Mouse (Mus musculus): ENCODE data around the gene Cxcr1. TPM values are rescaled to one million over a fixed set of nuclear protein-coding genes. Genes with fewer than 3 reads are reported as not detected.
A peak's percentile ranks its signal among the peaks of the same experiment; 100 is the strongest.

Gene Cxcr1
- total RNA-seq (2022): not detected

DNA sequence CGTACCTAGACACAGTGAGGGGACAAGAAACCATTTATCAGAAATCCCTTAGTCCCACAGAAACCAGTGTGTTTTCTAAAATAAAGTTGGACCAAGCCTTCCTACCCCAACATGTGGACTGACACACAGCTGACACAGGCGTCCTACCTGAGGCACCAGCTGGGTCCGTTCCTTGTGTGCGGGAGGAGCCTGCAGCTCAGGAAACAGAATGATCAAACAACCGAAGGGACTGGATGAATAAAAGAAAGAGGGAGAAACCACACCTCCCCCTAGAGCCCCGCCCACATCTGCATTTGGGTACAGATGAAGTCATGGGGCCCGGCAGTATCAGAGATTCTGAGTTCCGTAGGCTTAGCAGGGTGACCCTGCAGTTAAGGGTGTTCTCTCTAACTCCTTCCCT, at the start of gene Cxcr1:
Gene Cxcr1, minus strand, starts transcription at position 187 of the 400 bp plus-strand sequence.
- no peak for DNase-seq (ENCODE audit: low spot score in 2 of 2)

DNA sequence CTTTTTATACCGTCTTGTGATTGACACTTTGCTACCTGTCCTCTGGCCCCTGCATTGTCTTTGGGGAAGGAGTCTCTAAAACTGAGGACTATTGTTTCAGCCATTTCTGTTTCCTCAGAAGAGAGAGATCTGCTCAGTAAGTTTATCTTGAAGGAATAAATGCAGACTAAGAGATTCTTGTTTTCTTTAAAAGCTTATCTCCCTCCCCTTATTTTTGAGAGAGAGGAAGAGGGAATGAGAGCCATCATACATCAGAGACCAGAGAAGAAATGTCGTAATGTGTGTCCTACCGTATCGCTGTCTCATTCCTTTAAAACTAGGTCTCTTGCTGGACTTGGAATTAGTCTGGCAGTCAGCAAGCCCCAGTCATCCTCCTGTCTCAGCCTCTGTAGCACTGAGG, 46.4 kb upstream of the Cxcr1 start:
- DNase-seq (ENCODE audit: low spot score in 2 of 2): no peak

DNA sequence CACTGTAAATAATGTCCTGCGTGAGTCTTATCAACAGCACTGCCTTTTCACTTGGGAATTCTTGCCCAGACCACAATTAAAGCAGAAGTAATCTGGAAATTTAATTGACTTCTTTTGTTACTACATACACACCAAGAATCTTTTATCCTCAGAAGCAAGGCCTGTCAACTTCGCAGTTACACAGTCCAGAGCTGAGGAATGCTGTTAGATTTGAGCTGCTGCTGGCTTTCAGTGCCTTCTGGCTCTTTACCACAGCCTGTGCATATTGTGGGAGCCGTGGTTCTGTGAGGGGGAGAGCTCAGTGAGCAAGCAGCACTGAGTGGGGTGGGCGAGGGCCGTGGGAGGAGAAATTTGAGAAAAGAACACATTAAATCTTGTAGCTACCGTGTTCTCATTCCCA, 45.9 kb upstream of the Cxcr1 start:
- DNase-seq (ENCODE audit: low spot score in 2 of 2): peak; percentile 50 to 85

DNA sequence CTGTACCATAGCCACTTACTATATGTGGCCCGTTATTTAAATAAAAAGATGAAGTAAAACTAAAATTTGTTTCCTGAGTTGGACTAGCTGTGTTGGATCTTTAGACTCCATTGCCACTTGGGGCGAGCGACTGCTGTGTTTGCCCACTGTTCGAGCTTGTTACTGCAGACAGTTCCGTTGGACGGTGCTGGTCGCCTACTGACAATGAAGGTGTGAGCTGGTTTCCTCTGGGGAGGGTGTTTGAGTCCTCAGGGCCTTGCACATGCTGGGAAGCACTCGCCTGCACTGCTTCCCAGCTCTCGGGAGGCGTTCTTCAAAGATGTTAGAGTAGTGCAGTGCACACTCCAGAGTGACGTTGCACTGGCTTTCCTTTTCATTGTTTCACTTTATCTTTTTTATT, 45.2 kb upstream of the Cxcr1 start:
- peak in 1 of 2 experiments; percentile 49 for DNase-seq (ENCODE audit: low spot score in 2 of 2)

DNA sequence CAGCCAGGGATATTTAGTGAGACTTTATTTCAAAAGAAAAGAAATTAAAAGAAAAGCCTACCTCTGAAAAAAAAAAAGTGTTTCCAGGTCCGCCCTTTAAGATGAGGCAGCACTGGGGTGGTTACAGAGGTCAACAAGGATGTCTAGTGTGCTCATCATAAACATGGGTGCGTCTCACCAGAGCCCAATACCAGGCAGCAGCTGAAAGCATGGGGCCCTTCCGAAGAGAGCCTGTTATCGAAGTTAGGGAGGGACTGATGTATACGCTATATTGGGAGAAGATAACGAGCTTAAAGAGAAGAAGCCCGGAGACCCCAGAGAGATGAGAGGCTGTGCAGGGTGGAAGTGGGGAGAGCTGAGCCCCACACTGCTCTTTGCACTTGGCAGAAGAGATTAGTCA, 44.7 kb upstream of the Cxcr1 start:
- no peak for DNase-seq (ENCODE audit: low spot score in 2 of 2)

DNA sequence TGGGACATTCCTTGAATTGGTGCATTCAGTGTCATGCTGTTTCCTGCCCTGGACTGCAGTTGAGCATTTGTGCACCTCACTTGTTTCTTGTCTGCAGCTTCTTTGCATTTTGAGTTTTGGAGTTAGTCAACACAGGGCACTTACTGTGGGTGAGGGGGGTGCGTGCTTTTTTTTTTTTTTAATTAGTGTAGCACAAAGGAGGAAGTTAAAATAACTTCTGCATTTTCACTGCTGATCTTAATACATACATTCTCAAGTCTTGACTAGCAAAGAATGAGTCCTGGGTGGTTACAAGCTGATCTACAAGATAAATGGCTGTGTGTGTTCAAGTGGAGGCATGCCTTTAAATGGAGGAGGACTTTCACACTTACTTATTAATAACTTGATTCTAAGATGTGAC, 43.7 kb upstream of the Cxcr1 start:
- DNase-seq (ENCODE audit: low spot score in 2 of 2): no peak

DNA sequence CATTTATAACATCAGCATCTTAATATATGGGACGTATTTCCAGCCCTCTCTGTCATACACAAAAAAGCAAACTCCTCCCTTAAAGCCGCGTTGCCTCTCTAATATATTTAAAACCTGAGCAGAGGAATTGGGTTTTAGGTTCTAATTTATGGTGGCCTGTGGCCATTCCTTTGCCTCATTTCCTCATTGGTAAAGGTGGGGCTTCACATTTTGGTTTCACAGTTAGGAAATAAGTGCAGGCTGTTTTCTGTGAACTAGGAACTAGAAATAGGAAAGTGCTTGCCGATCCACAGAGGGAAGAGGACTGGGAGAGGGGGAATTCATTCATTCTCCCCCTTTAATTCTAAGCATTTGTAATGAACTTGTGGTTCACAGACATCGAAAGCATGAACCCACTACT, 43.2 kb upstream of the Cxcr1 start:
- no peak for DNase-seq (ENCODE audit: low spot score in 2 of 2)

DNA sequence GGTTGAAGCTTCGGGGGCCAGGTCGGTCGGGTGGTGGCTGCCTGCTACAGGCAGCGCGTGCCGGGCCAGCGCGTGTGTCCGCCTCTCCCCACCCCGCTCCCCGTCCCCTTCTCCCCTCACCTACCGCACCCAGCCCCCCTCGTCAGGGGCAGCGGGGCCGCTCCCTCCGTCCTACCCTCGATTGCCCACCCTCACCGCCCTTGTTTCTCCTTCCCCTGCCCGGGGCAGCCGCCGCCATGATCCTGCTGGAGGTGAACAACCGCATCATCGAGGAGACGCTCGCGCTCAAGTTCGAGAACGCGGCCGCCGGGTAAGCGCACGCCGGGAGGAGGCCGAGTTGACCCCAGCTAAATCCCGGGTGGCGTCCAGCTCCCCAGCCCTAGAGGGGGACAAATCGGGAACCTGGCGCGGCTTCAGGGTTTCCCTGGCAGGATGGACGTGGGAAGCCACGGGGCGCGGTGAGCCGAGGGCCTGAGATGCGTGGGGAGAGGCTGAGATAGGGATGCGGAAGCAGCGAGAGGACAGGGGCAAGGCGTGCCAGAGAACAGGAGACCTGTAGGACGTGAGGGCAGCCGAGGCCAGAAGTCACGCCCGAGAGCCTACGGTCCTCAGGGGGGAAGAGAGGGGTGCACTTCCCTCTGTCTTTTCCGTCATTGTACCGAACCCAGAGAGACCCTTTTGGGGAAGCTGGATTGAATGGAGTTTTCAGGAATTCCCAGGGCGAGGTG, 42.3 kb upstream of the Cxcr1 start:
- DNase-seq (ENCODE audit: low spot score in 2 of 2): peak in 1 of 2 experiments; percentile 40

DNA sequence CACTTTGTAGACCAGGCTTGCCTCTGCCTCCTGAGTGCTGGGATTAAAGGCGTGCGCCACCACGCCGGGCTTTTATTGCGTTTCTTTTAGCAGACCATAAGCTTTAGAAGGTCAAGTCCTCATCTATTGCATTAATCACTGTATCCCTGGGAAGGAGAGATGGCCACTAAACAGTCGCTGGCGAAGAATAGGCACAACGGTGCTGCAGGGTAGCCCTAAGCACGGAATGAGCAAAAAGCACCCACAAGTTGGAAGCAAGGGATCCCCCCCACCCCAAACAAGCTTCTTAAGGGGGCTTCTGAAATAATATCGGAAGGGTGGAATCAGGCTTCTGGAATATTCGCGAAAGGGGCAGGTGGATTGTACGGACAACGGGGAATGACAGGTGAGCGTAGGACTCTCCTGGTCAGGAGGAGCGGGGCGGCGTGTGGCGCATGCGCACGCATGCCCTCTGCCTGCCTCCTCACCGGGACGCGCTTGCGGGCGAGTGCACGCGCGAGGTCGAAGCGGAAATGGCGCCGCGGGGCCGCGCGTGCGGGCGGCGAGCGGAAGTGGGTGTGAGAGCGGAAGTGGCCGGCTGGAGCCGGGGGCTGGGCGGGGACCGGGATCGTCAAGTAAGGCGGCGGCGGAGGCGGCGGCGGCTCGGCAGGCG, 41.6 kb upstream of the Cxcr1 start, which contains the start of gene Arpc2:
Gene Arpc2, plus strand, starts transcription at position 147 of the 652 bp plus-strand sequence.
- peak; percentile 91 to 95 for DNase-seq (ENCODE audit: low spot score in 2 of 2)

DNA sequence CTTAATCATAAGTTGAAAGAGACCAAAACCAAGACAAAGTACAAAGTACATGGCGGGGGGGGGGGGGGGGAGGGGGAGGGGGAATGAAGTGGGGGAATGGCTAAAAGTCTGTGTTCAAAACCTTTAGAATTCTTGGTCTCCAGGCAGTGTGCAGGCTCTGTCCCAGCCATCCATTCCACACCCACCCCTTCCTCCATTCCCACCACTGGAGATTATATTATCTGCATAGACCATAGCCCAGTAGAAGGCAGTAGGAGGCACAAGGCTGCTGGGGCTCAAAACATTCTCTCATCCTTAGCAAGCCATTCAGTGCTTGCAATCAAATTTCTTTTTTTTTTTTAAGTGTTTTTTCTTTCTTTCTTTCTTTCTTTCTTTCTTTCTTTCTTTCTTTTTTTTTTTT, 36.6 kb upstream of the Cxcr1 start:
- no peak for DNase-seq (ENCODE audit: low spot score in 2 of 2)

DNA sequence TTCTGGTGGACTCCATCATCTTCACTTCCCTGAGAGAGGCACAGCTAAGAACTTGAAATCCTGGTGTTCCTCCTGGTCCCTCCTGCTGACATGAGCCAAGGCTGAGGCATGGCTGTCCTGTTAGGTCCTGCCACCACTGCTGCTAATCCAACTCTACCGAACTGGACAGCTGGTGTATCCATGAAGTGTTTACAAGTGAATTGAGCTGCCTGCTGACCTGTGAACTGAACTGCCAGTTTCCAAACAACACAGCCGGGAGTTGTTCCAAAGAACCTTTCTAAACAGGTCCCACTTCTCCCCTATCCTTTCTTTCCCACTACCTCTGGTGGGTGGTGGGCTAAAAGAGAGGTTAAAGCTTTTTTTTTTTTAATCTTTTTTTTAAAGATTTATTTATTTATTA, 35.5 kb upstream of the Cxcr1 start:
- no peak for DNase-seq (ENCODE audit: low spot score in 2 of 2)

DNA sequence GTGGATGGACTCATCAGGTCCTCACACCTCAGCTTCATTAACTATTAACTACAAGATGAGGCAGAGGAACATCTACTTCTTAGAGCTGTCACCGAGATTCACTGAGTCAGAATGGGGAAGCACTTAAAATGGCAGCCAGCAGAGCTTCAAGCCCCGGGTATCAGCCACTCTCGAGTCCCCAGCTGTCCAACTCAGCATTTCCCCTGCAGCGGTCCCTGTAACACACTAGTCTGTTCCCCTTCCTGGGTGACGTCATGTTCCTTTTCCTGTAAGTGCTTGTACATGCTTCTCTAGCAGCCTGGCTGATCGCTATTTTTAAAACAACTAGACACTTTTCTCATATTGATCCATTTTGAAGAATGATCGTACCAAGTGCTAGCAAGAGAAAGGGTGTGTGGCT, 32.9 kb upstream of the Cxcr1 start:
- no peak for DNase-seq (ENCODE audit: low spot score in 2 of 2)

DNA sequence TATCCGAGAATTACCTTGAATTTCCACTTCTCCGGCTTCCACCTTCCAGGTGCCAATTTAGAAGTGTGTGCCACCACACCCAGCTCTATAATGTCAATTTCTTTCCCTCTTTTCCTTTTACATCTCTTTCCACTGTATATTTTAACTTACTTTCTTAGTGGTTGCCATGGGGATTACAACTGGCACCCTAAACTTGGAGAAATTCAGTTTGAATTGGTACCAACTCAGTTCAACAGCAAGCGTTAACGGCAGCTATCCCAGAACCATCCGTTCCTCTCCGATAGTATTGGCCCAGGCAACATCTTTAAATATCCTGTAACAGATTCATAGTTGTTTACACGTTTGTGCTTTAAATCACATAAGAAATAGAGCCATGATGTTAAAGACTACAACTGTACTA, 25.5 kb upstream of the Cxcr1 start:
- DNase-seq (ENCODE audit: low spot score in 2 of 2): no peak

DNA sequence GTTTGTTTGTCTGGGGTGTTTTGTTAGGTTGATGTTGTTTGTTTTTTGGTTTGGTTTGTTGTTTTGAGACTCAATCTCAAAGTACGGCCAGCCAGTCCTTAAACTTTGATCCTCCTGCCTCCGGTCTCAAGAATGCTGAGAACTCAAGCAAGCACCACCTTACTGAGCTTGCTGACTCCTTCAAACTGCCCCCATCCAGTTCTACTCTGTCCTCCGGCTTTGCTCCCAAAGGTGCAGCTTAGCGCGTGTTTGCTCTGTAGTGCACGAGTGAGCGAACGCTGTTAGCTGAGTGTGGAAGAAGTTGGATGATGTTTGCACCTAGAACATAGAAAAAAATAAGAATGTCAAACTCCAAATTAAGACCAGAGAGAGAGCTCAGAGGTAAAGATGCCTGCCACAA, 14.5 kb upstream of the Cxcr1 start:
- no peak for DNase-seq (ENCODE audit: low spot score in 2 of 2)

DNA sequence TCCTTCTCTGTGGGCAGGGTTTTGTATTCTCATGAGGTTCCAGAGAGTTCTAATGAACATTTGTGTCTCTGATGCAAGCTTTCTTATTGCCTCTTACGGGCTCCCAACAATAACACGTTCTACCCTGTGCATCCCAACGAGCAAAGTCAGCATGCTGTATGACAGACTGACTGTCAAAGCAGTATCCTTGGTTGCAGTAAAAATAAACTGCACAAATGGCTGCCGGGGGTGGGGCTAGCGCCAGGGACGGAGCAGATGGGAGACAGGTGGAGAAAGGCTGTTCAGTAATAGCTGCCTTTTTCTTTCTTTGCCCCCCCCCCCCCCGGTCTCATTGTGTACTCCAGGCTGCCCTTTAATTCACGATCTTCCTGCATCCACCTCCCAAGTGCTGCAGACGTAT, 13.5 kb upstream of the Cxcr1 start:
- DNase-seq (ENCODE audit: low spot score in 2 of 2): peak in 1 of 2 experiments; percentile 33

DNA sequence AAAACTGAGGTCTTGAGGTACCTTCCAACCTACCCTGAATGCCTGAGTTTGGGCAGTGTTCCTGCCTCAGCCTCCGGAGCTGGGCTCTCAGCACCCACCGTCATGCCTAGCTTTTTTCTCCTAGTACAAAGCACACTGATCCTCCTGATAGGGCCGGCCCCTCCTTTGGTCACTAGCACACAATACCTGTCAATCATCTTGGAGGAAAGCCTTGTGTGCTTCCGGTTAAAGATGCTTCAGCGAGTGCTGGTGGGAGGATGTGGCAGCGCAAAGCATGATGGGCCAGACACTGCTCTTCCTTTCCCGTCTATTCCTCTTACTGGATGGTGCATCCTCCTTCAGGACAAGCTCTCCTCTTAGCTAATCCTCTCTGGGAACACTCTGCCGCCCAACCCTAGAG, 12.2 kb upstream of the Cxcr1 start:
- DNase-seq (ENCODE audit: low spot score in 2 of 2): no peak

DNA sequence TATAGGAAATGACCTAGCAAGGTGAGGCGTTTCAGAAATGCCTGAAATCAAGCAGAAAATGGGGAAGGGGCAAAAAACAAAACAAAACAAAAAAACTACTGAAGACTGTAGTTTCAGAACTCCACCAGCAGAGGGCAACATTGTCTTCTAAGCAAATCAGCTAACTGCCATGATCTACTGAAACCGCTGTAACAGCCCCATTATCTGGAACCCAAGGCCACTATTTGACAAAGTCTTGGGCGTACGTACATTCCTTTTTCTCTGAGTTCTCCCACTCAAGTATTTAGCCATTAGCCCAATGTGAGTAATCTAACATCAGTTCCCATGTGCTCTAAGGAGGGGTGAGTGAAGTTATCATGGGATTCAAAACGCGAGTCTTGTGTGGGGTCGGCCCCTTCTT, 11.4 kb upstream of the Cxcr1 start:
- no peak for DNase-seq (ENCODE audit: low spot score in 2 of 2)

DNA sequence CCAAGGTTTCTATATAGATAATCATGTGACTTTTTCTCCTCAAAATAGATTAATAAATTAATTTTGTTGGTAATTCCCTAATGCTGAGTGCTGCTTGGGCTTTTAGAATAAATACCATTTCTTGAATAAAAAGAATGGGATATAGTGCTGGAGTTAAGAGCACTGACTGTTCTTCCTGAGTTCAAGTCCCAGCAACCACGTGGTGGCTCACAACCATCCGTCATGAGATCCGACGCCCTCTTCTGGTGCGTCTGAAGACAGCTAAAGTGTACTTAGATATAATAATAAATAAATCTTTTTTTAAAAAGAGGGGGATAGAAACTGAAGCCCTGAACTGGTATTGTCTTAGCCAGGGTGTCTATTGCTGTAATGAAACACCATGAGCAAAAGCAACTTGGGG, 9.0 kb upstream of the Cxcr1 start:
- DNase-seq (ENCODE audit: low spot score in 2 of 2): no peak

DNA sequence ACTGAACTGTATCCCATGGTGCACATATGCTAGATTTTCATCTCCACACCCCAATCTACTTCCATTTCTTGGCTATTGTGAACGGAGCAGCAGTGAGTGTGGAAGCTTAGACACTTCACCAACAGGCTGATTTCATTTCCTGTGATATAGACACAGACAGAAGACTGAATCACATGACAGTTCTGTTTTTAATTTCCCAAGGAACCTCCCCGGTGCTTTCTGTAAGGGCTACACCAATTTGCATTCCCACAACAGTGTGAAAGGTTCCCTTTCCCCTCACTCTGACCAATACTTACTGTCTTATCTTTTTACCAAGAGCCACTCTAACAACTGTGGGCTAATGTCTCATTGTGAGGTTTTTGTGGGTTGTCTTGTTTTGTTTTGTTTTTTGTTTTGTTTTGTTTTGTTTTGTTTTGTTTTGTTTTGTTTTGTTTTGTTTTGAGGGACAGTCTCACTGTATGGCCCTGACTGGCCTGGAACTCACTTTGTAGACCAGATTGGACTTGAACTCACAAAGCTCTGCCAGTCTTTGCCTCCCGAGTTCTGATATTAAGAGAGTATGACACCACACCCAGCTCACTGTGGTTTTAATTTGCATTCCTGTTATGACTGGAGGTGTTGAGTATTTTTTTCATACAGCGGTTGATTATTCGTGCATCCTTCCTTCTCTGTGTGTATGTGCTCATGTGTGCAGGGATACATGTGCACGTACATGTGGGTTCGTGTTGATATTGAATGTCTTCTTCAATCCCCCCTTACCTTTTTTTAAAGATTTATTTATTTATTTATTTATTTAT, 6.8 kb upstream of the Cxcr1 start:
- no peak for DNase-seq (ENCODE audit: low spot score in 2 of 2)

DNA sequence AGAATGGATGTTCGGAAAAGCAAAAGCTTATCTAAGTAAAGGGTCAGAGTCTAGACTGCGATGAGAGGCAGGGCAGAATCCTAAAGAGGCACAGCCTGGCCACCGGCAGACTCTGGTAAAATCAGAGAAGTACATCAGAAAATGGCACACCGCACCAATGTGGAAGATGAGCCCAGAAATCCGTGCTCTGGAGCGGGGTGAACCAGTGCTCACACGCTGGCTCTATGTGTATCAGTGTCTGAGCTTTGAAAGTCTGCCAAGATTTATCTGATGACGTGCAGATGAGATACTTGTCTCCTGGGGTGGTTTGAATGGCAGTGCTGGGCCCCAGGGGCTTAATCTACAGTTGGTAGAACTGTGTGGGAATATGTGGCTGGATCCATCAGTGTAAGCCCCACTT, 4.6 kb upstream of the Cxcr1 start:
- no peak for DNase-seq (ENCODE audit: low spot score in 2 of 2)

DNA sequence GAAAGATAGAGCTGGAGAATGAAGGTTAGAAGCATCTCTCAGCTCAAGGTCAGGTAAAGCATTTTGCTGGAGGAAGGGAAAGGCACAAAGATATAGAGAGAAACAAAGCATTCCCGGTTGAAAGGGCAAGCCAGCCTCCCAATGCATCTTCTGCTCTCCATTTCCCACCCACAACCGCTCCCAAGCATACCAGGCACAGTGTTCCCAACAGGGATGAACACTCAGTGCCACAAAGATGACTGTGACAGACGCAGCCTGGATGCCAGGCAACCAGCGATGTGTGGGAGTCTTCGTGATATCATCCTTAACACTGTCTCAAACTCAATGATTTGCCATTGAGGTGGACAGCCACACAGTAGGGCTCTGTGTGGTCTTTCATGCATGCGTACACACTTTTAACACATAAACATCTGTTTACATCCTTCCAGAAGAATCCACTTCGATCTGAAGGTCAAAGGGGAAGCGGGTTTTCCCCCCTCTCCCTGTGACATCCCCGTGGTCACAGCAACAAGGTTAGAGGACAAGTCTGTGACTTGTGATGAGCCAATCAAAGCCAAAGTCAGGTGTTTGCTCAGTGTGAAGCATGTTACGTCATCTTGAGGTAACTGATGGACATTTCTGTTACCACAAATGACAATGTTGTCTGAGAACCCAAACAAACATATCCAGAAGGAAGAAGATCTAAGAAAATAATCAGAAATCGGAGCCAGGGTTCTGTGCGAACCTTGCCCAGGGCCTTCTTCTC, 3.5 kb upstream of the Cxcr1 start:
- peak; percentile 32 to 51 for DNase-seq (ENCODE audit: low spot score in 2 of 2)

Data from left cerebral cortex, adult 8-10 months (tissue).